Mouse (Mus musculus) ES-Bruce4 (cell line): ENCODE results near the gene Ankrd24. TPM values are rescaled to one million over a fixed set of nuclear protein-coding genes. Genes with fewer than 3 reads are reported as not detected.
A peak's percentile ranks its signal among the peaks of the same experiment; 100 is the strongest.

Experiments used
- H3K27ac ChIP-seq: 2 replicates; pipeline ENCODE4 v1.5.1; 2012; ENCODE audit warnings: low read length, inconsistent platforms; ENCODE audit not compliant: insufficient read depth
- H3K27me3 ChIP-seq: 2 replicates; pipeline ENCODE4 v1.6.1; 2012; ENCODE audit warnings: mild to moderate bottlenecking, low read length, inconsistent platforms; ENCODE audit not compliant: control insufficient read depth, poor library complexity, insufficient read depth, severe bottlenecking
- H3K36me3 ChIP-seq: 2 replicates; pipeline ENCODE4 v1.6.1; 2012; ENCODE audit warnings: inconsistent platforms, mild to moderate bottlenecking, low read length, moderate library complexity; ENCODE audit not compliant: control insufficient read depth, poor library complexity, insufficient read depth, severe bottlenecking
- H3K4me1 ChIP-seq: one replicate; pipeline ENCODE4 v1.8.1; 2011; ENCODE audit warnings: low read length; ENCODE audit not compliant: control insufficient read depth, insufficient read depth
- H3K4me3 ChIP-seq: 2 replicates; pipeline ENCODE4 v1.5.1; 2011; ENCODE audit warnings: low read depth, mild to moderate bottlenecking, low read length
- H3K9ac ChIP-seq: 2 replicates; pipeline ENCODE4 v1.6.1; 2012; ENCODE audit warnings: low read depth, mild to moderate bottlenecking, inconsistent platforms; ENCODE audit not compliant: poor library complexity, severe bottlenecking
- H3K9me3 ChIP-seq: replicated peaks from 2 replicates; pipeline ENCODE4 v1.6.1; 2012; ENCODE audit warnings: mild to moderate bottlenecking, low read length, inconsistent platforms; ENCODE audit not compliant: control insufficient read depth, poor library complexity, insufficient read depth, severe bottlenecking
- CTCF ChIP-seq: IDR thresholded peaks from one replicate; pipeline ENCODE4 v1.8.1; 2011; ENCODE audit warnings: low read depth, low read length
- EP300 ChIP-seq: IDR thresholded peaks from 2 replicates; pipeline ENCODE4 v1.6.1; 2011; ENCODE audit warnings: low read depth, low read length; ENCODE audit not compliant: insufficient read depth
- POLR2A ChIP-seq: IDR thresholded peaks from one replicate; pipeline ENCODE4 v1.8.1; 2011; ENCODE audit warnings: low read length; ENCODE audit not compliant: insufficient read depth
- polyA plus RNA-seq: library from polyadenylated mRNA; stranded (reverse); fragments of >200 nt; gene quantifications from 2 replicates; pipeline ENCODE4 v1.2.4, GENCODE M21; 2011; ENCODE audit warnings: low read depth; ENCODE audit not compliant: missing spikeins, insufficient read depth, insufficient read length

Ankrd24 gene
- polyA plus RNA-seq, 1 experiment, result 16.1 TPM

GRCm38 (mm10) chr10:81612779-81613178, 15.6 kb upstream of the Ankrd24 start:
- H3K9me3 ChIP-seq, result no peaks in the 10 kb centered on the region
- H3K27me3 ChIP-seq, result no peaks in the 10 kb centered on the region
- H3K27ac ChIP-seq, result no peak overlapping the region
- H3K36me3 ChIP-seq, result no peaks in the 10 kb centered on the region
- H3K9ac ChIP-seq, result no peak overlapping the region
- peaks cover 6% of the 10 kb centered on the region for H3K4me1 ChIP-seq
- TF ChIP-seq EP300 (no peak), CTCF (no peak), POLR2A (no peak)
- no peak overlapping the region for H3K4me3 ChIP-seq

- H3K9me3 ChIP-seq, result no peaks in the 10 kb centered on the region
- no peaks in the 10 kb centered on the region for H3K27me3 ChIP-seq
- peaks cover 7% of the 10 kb centered on the region for H3K4me1 ChIP-seq
- no peaks in the 10 kb centered on the region for H3K36me3 ChIP-seq
- H3K27ac ChIP-seq, result peak overlapping the region; percentile 84
- H3K9ac ChIP-seq, result peak overlapping the region; percentile 16; the same call in 1 of the 2 replicates
- H3K4me3 ChIP-seq, result peak overlapping the region; percentile 28
- TF ChIP-seq EP300, result peak; percentile 90; the same call in 1 of the 2 replicates
- no peak for TF ChIP-seq POLR2A
Measured at GRCm38 (mm10) chr10:81615486-81615885, 12.9 kb upstream of the Ankrd24 start.

GRCm38 (mm10) chr10:81619976-81620375, 8.4 kb upstream of the Ankrd24 start:
- Histone ChIP-seq H3K4me1 (peaks cover 16% of the 10 kb centered on the region), H3K4me3 (no peak overlapping the region), H3K9ac (no peak overlapping the region), H3K36me3 (no peaks in the 10 kb centered on the region), H3K9me3 (no peaks in the 10 kb centered on the region), H3K27me3 (no peaks in the 10 kb centered on the region), H3K27ac (no peak overlapping the region)
- no peak for TF ChIP-seq EP300
- no peak for TF ChIP-seq CTCF
- TF ChIP-seq POLR2A, result no peak

- no peak for TF ChIP-seq CTCF
- no peak for TF ChIP-seq EP300
- no peak for TF ChIP-seq POLR2A
- no peaks in the 10 kb centered on the region for H3K9me3 ChIP-seq
- no peak overlapping the region for H3K4me3 ChIP-seq
- no peak overlapping the region for H3K9ac ChIP-seq
- peaks cover 16% of the 10 kb centered on the region for H3K4me1 ChIP-seq
- no peaks in the 10 kb centered on the region for H3K27me3 ChIP-seq
- no peaks in the 10 kb centered on the region for H3K36me3 ChIP-seq
- H3K27ac ChIP-seq, result no peak overlapping the region
Measured at GRCm38 (mm10) chr10:81620786-81621185, 7.6 kb upstream of the Ankrd24 start.

- H3K36me3 ChIP-seq, result no peaks in the 10 kb centered on the region
- no peak overlapping the region for H3K9ac ChIP-seq
- no peak overlapping the region for H3K4me3 ChIP-seq
- peaks cover 10% of the 10 kb centered on the region for H3K4me1 ChIP-seq
- no peaks in the 10 kb centered on the region for H3K27me3 ChIP-seq
- peak overlapping the region; percentile 55 for H3K27ac ChIP-seq
- peak; percentile 51 for TF ChIP-seq POLR2A
- no peak for TF ChIP-seq EP300
- H3K9me3 ChIP-seq, result no peaks in the 10 kb centered on the region
Measured at GRCm38 (mm10) chr10:81623441-81623840, 4.9 kb upstream of the Ankrd24 start.

GRCm38 (mm10) chr10:81626101-81626993, 2.0 kb upstream of the Ankrd24 start:
- H3K9me3 ChIP-seq, result no peaks in the 10 kb centered on the region
- H3K27ac ChIP-seq, result peak overlapping the region; percentile 69
- H3K27me3 ChIP-seq, result no peaks in the 10 kb centered on the region
- H3K9ac ChIP-seq, result peak overlapping the region; percentile 68
- H3K36me3 ChIP-seq, result no peaks in the 10 kb centered on the region
- peak overlapping the region; percentile 90 for H3K4me3 ChIP-seq
- H3K4me1 ChIP-seq, result peaks cover 8% of the 10 kb centered on the region
- TF ChIP-seq EP300, result no peak
- TF ChIP-seq CTCF, result no peak
- no peak for TF ChIP-seq POLR2A
